Mouse (Mus musculus): ENCODE measurements around the gene Cel.

Cel gene

DNA sequence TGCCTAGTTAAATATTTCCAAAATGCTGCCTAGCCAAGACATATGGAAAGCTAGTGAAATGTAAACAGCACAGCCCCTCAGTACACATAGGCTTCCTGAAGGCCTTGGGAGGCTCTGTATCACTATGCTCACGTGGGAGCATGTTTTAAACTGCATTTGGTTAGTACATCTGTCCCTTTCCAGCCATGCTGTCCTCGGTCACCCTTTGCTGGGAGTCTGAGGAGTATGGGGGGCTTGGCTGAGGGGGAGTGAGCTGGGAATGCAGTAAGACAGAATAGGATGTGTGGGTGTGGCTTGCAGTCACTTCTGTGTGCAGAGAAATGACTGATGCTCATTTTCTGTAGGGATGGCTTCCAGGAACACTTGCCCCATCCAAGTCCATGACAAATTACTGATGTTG lies 22.5 kb upstream of the Cel start:
- CTCF ChIA-PET: no interaction called here

DNA sequence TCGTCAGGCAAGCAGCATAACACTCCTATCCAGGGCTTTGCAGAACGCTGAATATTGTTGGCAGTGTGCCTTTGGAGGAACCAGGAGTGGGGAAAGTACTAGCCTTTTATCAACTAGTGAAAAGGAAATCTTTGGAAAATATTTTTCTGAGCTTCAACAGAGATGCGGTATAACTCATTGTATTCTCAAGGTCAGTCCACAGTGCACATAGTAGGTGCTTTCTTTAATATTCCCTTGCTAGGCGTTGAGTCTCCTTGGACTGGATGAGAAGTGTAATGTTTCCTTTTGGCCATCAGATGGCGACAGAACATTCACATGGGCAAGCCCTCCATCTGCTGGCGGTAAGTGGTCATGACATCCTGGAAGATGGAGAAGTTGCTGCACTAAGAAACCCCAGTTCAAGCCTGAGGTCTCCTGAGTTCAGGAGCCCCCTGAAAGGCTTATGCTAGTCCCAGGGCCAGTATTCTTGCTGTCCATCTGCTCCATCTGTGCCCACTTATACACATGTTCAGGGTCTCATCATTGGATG lies 21.9 kb upstream of the Cel start:
- CTCF ChIA-PET: interaction anchor here (0.6 kb wide), 1 partner anchor 22 kb away, joined by 4 read pairs; no protein-coding TSS in a partner anchor

DNA sequence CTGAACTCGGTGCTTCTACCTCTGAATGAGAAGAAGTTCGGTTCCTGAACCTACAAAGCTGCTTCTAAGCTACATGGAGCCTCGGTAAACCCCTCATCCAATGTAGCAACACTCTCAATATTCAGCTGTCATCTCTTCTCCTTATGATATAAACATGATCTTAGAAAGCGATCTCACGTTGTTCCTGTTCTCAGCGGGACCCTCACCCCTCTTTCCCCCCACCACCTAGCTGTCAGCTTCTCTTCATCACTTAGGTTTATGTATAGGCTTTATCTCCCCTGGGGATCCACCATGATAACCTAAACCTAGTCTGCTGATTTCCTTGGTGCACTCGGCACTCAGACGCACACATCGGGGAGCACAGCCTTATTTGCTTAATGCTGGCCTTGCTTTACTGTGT lies 20.4 kb upstream of the Cel start, which contains the start of gene Gtf3c5:
Gene Gtf3c5, minus strand, starts transcription at position 101 of the 400 bp plus-strand sequence.
- CTCF ChIA-PET: no interaction called here

- CTCF ChIA-PET: interaction anchor here (1.1 kb wide), 1 partner anchor 70 kb away, joined by 9 read pairs; the partner anchor contains the start of gene Ralgds
Observed at GRCm38 (mm10) chr2:28582647-28583353, 19.6 kb upstream of the Cel start.

DNA sequence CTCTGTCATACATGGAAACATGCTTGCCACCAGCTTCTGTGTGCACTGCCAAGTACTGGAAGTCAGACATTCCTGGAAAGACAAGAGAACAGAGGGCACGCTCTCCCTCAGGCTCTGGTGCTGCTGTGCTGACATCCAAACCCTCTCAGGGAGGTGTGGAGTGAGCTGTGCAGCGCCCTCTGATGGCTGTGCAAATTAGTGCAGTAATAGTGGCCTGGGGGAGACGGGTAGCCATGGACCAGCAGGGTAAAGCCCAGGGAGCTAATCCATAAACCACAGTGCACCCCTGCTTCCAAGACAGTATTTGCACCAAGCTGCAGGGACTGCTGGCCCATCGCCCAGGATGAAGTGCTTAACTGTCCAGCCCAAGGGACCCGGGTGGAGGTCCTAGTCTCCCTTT lies 14.8 kb upstream of the Cel start:
- CTCF ChIA-PET: no interaction called here

DNA sequence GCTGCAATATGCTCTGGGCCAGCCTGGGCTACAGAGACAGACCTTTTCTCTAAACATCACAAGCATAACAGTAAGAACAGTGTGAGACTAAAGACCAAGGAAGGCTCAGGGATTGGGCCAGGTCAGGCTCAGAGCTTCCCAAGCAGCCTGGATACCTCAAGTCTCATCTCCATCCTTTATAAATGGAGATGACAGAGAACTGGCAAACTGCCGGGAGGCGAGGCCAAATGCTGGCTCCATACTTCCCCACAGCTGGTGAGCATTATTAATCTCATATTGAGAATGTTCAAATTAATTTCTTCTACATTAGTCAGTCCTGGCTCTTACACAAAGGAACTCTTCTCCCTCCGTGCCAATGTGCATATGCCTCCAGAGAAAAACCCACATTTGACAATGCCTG lies 13.6 kb upstream of the Cel start:
- CTCF ChIA-PET: no interaction called here

DNA sequence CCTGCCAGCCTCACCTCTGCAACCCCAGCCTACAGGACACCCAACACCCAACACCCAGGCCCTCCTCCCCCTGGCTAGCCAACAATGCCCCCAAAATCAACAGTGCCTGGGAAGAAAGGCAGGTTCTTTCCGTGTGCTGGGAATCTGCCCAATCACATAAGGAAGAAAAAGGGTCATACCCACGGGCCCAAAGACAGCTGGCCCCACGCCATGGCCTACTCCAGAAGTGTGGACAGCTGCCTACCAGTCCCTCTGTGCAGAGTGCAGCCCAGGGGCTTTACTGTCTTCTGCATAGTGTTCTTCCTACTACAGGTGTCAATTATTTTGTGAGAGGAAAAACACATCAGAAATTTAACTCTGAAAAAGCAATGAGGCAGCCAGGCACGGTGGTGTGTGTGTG lies 12.1 kb upstream of the Cel start:
- CTCF ChIA-PET: no interaction called here

- CTCF ChIA-PET: no interaction called here
Observed at GRCm38 (mm10) chr2:28569903-28570302, 6.7 kb upstream of the Cel start.

- CTCF ChIA-PET: no interaction called here
Observed at GRCm38 (mm10) chr2:28566545-28566944, 3.3 kb upstream of the Cel start.

DNA sequence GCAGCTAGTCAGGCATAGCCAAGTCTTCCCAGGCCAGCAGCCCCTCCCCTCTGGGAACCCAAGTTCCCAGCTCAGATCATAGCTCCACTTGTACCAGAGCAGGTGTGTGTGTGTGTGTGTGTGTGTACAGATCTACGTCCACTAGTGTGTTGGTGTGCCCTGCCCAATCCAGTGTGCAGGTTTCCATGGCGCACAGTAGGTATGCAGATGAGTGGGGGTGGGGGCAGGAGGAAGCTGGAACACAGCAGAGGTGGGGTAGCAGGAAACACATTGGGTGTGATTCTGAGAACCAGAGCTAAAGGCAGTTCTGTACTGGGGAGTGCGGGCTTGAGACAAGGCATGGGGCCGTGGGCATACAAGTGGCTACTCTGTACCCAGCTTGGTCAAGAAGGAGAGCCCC lies 1.2 kb upstream of the Cel start:
- CTCF ChIA-PET: no interaction called here

GRCm38 (mm10) chr2:28563830-28564229 lies 627 bp upstream of the Cel start:
- CTCF ChIA-PET: interaction anchor here (0.7 kb wide), 1 partner anchor 16 kb away, joined by 15 read pairs; no protein-coding TSS in a partner anchor

DNA sequence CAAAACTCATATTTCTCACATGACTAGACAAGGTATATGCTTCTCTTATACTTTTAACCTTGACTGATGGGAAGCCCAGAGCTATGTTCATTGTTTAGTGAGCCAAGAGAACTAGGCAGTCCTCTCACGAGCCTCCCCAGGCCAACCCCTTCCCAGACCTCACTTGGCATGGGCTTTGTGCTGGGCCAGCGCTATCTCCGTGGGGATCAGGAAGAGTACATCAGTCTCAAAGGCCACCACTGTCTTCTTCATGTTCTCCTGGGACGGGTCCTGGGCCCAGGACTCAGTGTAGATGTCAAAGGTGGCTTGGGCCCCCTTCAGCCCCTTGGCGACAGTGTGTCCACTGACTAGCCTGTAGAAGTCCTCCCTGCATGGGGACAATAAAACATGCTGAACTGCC lies 5.8 kb downstream of the Cel start:
- CTCF ChIA-PET: no interaction called here

DNA sequence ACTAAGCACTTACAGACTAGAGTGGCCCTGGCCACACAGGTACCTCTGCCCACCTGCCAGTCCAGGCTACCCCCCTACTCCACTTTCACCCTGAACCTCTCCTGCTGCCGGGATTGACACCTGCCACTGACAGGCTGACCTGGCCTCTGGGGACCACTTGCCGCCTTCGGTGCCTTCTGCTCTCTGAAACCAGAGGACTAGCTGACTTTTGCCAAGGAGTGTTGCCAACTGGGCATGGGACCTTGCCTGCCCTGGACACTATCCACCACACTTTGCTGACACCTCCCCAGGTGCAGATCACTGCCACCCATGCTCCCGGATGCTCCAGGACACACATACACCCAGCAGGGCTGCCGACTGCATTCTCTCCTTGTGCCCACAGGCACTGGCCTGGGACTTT lies 10.9 kb downstream of the Cel start:
- CTCF ChIA-PET: no interaction called here

- CTCF ChIA-PET: interaction anchor here (0.6 to 4.2 kb wide), 4 partner anchors 24 to 171 kb away, joined by 3 to 35 read pairs (median 8); partner anchors contain the start of gene Ralgds
Observed at GRCm38 (mm10) chr2:28549157-28549556, 14.0 kb downstream of the Cel start.

GRCm38 (mm10) chr2:28547237-28548172 lies 15.7 kb downstream of the Cel start:
- CTCF ChIA-PET: interaction anchor here (0.6 to 4.2 kb wide), 7 partner anchors 14 to 482 kb away, joined by 3 to 35 read pairs (median 5); partner anchors contain the start of gene Ralgds

DNA sequence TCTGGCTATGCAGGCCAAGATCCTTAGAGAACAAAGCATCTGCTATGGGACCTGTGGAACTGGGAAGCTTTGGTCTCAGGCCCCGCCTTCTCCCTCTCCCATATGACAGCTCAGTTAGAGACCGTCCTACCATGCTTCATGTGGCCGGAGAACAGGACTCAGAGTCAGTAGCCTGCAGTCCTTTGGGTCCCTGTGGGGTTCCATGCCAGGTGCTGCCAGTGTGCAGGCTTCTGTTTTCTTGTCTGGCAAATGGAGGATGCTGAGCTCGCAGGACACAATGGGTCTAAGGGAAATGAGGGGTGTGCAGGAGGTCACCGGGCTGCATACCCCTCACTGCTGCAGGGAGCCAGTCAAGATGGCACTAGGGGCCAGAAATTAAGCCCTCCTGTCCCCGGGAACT lies 16.6 kb downstream of the Cel start:
- CTCF ChIA-PET: interaction anchor here (2.5 to 4.2 kb wide), 2 partner anchors 21 to 30 kb away, joined by 7 to 35 read pairs; no protein-coding TSS in a partner anchor

DNA sequence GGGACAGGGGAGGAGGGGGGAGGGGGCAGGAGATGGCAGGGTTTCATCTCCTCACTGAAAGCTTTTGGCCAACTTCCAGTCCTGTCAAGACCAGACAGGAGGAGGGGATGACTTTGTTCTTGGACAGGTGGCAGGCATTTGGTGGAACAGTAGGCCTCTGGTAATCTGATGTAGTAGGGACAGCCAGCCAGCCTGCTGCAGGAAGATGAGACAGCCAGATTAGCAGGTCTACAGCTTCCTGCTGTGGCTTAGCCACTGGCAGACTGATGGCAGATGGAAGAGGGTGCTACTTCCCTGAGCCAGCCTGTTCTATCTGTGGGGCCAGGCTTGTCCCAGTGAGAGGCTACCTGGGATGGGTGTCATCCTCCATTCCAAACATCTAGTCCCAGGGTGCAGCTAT lies 17.2 kb downstream of the Cel start:
- CTCF ChIA-PET: interaction anchor here (1.0 to 4.2 kb wide), 2 partner anchors 29 to 33 kb away, joined by 5 to 35 read pairs; partner anchors contain the start of gene Ralgds

DNA sequence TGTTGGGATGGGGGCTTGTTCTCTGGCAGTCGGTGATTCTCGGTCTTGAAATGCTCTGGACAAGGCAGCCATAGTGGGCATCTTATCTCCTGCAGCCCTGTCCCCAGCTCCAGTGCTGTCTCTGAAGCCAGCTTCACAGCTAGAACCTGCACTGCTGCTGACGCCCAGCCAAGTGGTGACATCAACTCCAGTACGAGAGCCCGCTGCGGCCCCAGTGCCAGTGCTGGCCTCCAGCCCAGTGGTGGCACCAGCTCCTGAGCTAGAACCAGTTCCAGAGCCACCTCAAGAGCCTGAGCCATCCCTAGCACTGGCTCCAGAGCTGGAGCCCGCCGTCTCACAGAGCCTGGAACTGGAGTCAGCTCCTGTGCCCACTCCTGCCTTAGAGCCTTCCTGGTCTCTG lies 19.3 kb downstream of the Cel start:
- CTCF ChIA-PET: no interaction called here

- CTCF ChIA-PET: interaction anchor here (0.7 kb wide), 1 partner anchor 22 kb away, joined by 5 read pairs; no protein-coding TSS in a partner anchor
Observed at GRCm38 (mm10) chr2:28540587-28541227, 22.5 kb downstream of the Cel start.

DNA sequence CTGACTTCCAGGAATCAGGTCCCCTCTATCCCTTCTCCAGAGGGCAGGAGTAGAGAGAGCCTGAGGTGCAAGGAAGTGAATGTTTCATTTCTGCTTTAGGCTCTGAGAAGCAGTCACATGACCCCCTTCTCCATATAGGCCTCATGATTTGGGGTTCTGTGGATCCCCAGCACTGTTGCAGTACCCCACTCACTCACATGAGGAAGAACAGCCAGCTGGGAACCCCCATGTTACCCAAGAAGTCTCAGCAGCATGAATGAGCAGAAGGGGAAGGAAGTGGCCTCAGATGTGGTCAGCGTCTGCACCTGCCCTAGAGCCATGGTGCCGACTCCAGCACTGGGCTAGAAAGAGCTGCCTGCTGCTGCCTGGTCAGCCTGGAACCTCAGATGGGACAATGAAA lies 23.3 kb downstream of the Cel start:
- CTCF ChIA-PET: no interaction called here

- CTCF ChIA-PET: interaction anchor here (0.6 to 1.0 kb wide), 2 partner anchors 13 to 83 kb away, joined by 3 to 9 read pairs; no protein-coding TSS in a partner anchor
Observed at GRCm38 (mm10) chr2:28539206-28539605, 24.0 kb downstream of the Cel start.

DNA sequence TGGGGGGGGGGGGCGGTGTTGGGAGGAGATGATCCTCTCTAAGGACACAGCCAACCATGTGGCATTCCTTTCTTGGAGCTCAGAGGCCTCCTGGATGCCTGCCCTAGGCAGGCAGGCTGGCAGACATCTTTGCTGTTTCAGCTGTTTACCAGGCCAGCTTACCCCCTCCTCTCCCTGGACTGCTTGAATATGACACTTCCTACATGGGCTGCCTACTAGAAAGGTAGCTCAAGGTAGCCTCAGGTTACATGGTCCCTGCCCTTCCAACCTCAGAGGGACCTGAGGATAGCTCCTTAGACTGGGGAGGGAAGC lies 24.4 kb downstream of the Cel start:
- CTCF ChIA-PET: interaction anchor here (0.6 to 1.0 kb wide), 2 partner anchors 13 to 84 kb away, joined by 3 to 9 read pairs; no protein-coding TSS in a partner anchor

All from spleen, embryonic (tissue).